Mouse (Mus musculus): Measurements from ENCODE around the gene Tmprss6. TPM values are rescaled to one million over a fixed set of nuclear protein-coding genes. Genes with fewer than 3 reads are reported as not detected.

Gene Tmprss6
- polyA plus RNA-seq, 1 experiment from 2014 or later, result 0.06 TPM

DNA sequence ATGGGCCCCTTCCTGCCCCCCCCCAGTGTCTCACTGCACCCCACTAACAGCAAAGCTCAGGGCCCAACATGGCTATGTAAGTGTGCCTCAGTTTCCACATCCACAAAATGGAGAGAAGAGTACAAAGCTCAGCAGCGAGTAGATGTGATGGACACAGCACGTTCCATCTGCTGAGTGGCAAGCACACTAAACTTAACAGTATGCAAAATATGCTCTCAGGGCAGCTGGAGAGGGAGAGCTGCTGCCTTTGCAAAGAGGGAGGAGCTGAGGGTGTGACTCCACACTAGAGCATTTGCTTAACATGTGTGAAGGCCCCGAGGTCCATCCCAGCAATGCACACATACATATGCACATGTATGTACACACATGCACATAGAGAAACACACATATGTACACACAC lies 15.5 kb downstream of the Tmprss6 start:
- Histone ChIP-seq H3K36me3 (no peaks in the 10 kb centered on the region), H3K9me3 (replicated peaks) (no peaks in the 10 kb centered on the region), H3K4me3 (no peak overlapping the region), H3K4me1 (peaks cover 35% of the 10 kb centered on the region), H3K27ac (no peak overlapping the region), H3K27me3 (ENCODE audit: low read depth, poor library complexity, severe bottlenecking) (no peaks in the 10 kb centered on the region)
- 91% methylated on average over 3 of the region's 3 CpGs for WGBS
- no peak for DNase-seq (ENCODE audit: low spot score)

DNA sequence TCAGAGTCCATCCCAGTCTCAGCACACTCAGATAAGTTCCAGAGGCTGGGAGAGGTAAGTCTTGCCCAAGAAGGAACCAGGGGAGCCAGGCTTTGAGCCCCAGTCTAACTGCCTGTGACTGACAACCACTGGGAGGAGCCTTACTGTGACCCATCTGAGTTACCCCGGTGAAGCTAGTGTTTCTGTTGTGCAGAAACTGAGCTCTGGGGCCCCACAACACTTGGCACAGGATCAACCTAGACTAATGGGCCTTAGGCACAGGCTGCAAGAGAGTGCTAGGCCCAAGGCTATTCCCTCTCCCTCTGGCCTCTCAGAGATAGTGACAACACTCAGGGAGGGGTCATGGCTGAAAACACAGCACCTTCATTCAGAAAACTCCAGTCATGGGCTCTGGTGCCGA lies 17.2 kb downstream of the Tmprss6 start:
- Histone ChIP-seq H3K4me1 (peaks cover 27% of the 10 kb centered on the region), H3K9me3 (replicated peaks) (no peaks in the 10 kb centered on the region), H3K4me3 (no peak overlapping the region), H3K27me3 (ENCODE audit: low read depth, poor library complexity, severe bottlenecking) (no peaks in the 10 kb centered on the region), H3K27ac (no peak overlapping the region), H3K36me3 (no peaks in the 10 kb centered on the region)
- whole genome bisulfite sequencing, result 87% methylated on average over 2 of the region's 2 CpGs
- no peak for DNase-seq (ENCODE audit: low spot score)

DNA sequence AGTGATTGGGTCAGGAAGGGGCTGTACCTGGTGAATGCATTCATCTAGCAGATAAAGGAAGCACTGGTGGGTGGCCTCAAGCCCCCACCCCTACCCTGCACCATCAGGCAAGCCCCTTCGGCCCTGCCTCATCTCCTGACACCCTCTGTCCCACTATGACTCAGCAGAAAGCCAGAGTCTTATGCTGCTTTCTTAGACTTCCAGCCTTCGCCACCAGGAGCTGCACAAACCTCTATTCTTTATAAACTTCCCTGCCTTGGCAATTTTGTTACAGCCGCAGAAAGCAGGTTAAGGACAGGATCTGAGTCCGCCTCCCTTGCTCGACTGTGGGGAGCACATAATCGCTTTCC lies 18.0 kb downstream of the Tmprss6 start:
- Histone ChIP-seq H3K4me1 (peaks cover 22% of the 10 kb centered on the region), H3K27ac (no peak overlapping the region)
- WGBS, result 87% methylated on average over 6 of the region's 6 CpGs

DNA sequence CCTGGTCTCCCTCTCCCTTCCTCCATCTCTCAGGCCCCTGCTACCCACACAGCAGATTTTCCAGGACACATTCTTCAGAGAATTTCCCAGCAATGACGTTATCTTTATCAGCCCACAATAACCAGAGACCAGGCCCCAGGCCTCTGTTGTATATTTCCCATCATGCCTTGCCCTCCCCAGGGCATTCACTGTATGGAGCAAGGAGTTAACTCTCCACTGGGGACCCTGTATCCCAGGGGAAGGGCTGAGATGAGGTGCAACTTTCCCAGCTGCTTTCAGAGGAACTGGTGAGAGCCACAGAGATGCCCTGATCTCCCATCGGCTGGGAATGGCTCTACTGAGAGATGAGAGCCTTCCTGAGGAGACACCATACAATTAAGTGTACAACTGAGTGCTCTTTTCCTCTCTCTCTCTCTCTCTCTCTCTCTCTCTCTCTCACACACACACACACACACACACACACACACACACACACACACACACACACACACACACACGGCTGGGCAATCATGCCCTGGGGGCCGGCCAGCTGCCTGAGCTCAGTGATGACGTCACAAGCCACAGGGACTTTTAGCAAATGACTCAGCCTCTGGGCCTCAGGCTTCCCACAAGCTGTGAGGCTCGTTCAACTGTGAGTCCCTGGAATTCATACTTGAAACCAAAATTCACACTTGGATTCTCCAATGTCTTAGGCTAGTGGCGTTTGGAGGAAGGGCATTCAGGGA lies 18.6 kb downstream of the Tmprss6 start:
- Histone ChIP-seq H3K36me3 (no peaks in the 10 kb centered on the region), H3K27me3 (ENCODE audit: low read depth, poor library complexity, severe bottlenecking) (no peaks in the 10 kb centered on the region), H3K4me1 (peaks cover 22% of the 10 kb centered on the region), H3K4me3 (no peak overlapping the region), H3K27ac (no peak overlapping the region; the same call in 1 of the 2 replicates), H3K9me3 (replicated peaks) (no peaks in the 10 kb centered on the region)
- DNase-seq (ENCODE audit: low spot score), result no peak
- WGBS, result 57% methylated on average over 7 of the region's 7 CpGs

More for the DNA sequence above, 18.0 kb downstream of the Tmprss6 start:
- Histone ChIP-seq H3K36me3 (no peaks in the 10 kb centered on the region), H3K4me3 (no peak overlapping the region), H3K9me3 (replicated peaks) (no peaks in the 10 kb centered on the region), H3K27me3 (ENCODE audit: low read depth, poor library complexity, severe bottlenecking) (no peaks in the 10 kb centered on the region)
- DNase-seq (ENCODE audit: low spot score), result no peak

DNA sequence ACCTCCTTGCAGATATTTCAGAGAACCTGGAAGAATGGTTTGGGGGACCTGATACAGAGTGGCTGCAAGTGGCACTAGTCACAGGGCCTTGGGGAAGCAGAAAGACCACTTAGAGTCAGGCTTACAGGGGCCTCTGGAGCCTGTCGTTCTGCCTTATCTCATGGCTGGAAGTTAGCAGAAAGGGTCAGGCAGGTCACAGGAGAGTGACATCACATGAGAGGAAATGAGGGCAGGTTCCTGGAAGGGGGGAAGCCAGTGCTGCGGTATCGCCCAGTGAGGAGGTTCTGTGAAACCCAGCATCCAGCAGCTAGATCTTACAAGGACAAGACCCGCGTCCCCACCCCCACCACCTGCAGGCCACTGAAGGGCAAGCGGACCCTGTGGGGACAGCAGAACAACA lies 19.3 kb downstream of the Tmprss6 start:
- Histone ChIP-seq H3K9me3 (replicated peaks) (no peaks in the 10 kb centered on the region), H3K4me1 (peaks cover 22% of the 10 kb centered on the region), H3K4me3 (no peak overlapping the region), H3K36me3 (no peaks in the 10 kb centered on the region), H3K27ac (peak overlapping the region; percentile 86), H3K27me3 (ENCODE audit: low read depth, poor library complexity, severe bottlenecking) (no peaks in the 10 kb centered on the region)
- WGBS, result 69% methylated on average over 6 of the region's 6 CpGs
- no peak for DNase-seq (ENCODE audit: low spot score)

DNA sequence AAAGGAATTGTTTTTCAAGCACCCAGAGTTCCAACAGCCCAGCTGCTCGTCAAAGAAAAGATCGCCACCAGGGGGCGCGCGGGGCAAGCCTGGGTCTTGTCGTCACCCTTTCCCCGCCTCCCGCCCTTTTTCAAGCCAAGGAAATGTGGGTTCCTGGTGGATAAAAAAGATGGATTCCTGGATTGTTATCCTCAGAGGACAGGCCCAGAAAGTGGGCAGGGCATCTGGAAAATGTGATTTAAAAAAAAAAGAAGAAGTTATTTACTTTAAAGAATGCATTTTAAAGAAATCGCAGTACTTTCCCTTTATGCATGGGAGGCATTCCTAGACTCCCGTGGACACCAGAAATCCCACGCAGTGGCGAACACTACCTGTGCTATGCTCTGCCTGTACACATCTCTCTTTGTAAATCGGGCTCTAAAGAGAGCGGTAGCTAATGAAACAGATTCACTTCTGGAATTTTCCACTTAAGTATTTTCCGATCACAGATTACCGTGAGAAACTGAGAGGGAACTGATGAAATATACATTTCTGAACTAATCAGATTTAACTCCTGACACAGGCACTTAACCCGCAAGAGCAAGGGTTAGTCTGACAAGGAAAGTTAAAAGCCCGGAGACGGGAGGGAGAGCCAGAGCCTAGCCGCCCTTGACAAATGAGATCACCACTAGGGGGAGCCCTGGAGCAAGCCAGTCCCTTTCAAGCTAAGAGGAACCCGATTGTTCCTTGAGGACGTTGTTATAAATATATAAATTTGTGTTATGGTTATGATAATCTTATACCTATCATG lies 20.5 kb downstream of the Tmprss6 start:
- 2% methylated on average over 22 of the region's 22 CpGs for WGBS
- H3K9me3 ChIP-seq (replicated peaks), result no peaks in the 10 kb centered on the region
- no peaks in the 10 kb centered on the region for H3K36me3 ChIP-seq
- H3K4me1 ChIP-seq, result peaks cover 30% of the 10 kb centered on the region
- H3K4me3 ChIP-seq, result peak overlapping the region; percentile 47
- DNase-seq (ENCODE audit: low spot score), result peak; percentile 99
- no peaks in the 10 kb centered on the region for H3K27me3 ChIP-seq (ENCODE audit: low read depth, poor library complexity, severe bottlenecking)
- peak overlapping the region; percentile 86 for H3K27ac ChIP-seq

DNA sequence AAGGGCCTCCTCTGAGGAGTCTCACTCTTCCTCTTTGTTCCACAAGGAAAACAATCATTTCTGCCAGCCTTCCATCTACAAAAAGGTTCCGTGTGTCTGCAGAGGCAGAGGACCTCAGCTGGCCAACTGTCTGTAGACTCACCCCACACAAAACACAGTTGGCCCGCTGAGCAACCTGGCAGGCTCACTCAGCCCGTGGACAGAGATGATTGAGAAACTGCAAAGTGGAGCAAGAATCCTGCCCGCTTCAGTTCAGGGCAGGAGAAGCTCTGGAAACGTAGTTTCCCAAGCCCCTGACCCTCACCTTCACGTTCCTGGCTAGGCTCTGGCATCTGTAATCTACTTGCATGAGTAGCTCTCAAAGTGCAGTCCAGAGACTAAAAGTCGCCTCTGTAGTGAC lies 21.3 kb downstream of the Tmprss6 start:
- Histone ChIP-seq H3K4me3 (no peak overlapping the region), H3K9me3 (replicated peaks) (no peaks in the 10 kb centered on the region), H3K4me1 (peaks cover 30% of the 10 kb centered on the region), H3K27me3 (ENCODE audit: low read depth, poor library complexity, severe bottlenecking) (no peaks in the 10 kb centered on the region), H3K36me3 (no peaks in the 10 kb centered on the region), H3K27ac (peak overlapping the region; percentile 86)
- no peak for DNase-seq (ENCODE audit: low spot score)
- WGBS, result 51% methylated on average over 7 of the region's 7 CpGs

DNA sequence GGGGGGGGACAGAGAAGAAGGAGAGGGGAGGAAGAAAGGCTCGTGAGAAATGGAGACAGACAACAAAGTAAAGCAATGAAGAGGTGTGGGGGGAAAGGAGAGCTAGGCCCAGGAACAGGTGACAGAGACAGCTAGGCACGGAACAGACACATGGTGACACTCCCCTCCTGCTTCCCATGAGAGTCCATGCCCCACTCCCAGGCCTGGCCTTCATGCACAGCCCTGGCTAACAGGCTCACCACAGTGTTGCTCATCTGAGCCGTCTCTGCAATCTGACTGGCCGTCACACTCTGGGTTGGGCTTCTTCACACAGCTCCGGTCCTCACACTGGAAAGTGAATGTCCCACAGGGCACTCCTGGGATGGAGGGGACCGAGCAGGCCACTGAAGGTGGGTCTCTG lies 24.6 kb downstream of the Tmprss6 start:
- DNase-seq (ENCODE audit: low spot score), result no peak
- Histone ChIP-seq H3K4me3 (no peak overlapping the region), H3K27ac (no peak overlapping the region), H3K36me3 (no peaks in the 10 kb centered on the region), H3K4me1 (peaks cover 24% of the 10 kb centered on the region), H3K9me3 (replicated peaks) (no peaks in the 10 kb centered on the region), H3K27me3 (ENCODE audit: low read depth, poor library complexity, severe bottlenecking) (peaks cover 1% of the 10 kb centered on the region; the same call in 1 of the 2 replicates)
- 64% methylated on average over 6 of the region's 6 CpGs for WGBS

DNA sequence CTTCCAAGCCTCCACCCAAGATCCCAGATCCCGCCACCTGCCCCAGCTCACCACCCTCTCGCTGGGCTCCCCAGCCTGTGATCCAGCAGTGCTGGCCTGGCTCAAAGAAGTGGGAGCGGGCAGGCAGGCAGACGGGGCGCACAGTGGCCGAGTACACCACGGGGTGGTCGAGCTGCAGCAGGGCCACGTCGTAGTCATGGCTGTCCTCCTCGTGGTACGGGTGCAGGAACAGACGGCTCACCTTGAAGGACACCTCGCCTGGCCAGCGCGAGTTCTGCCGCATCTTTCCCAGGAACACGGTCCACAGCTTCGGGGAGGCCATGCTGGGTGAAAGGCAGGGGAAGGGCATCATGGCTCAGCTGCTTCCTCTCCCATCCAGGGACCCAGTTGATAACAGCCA lies 26.2 kb downstream of the Tmprss6 start:
- WGBS, result 88% methylated on average over 19 of the region's 19 CpGs
- Histone ChIP-seq H3K4me1 (peaks cover 32% of the 10 kb centered on the region), H3K4me3 (no peak overlapping the region)

DNA sequence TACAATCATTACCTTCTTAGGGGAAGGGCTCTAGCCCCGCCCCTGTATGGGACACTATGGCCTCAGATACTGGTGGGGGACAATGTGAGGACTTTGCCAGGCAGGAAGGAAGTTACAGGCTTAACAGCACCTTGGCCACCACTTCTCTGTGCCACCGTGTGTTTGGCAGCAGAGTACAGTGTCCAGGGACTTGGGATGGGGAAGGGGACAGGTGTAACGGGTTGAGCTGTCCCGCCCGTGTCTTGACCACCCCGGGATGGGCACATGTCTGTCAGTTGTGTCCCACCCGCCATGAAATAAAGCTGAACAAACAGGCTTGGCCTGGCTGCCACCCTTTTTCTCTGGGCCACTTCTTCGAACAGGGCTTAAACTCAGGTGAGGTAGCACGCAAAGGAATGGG lies 29.5 kb downstream of the Tmprss6 start:
- WGBS, result 64% methylated on average over 9 of the region's 9 CpGs
- peaks cover 62% of the 10 kb centered on the region for H3K4me1 ChIP-seq
- no peak for DNase-seq (ENCODE audit: low spot score)
- no peak overlapping the region for H3K27ac ChIP-seq
- H3K9me3 ChIP-seq (replicated peaks), result no peaks in the 10 kb centered on the region
- peaks cover 37% of the 10 kb centered on the region for H3K27me3 ChIP-seq (ENCODE audit: low read depth, poor library complexity, severe bottlenecking)
- no peak overlapping the region for H3K4me3 ChIP-seq
- peaks cover 21% of the 10 kb centered on the region for H3K36me3 ChIP-seq

More for the DNA sequence above, 26.2 kb downstream of the Tmprss6 start:
- DNase-seq (ENCODE audit: low spot score), result no peak
- Histone ChIP-seq H3K27me3 (ENCODE audit: low read depth, poor library complexity, severe bottlenecking) (peaks cover 16% of the 10 kb centered on the region), H3K9me3 (replicated peaks) (no peaks in the 10 kb centered on the region), H3K27ac (no peak overlapping the region), H3K36me3 (no peaks in the 10 kb centered on the region)

DNA sequence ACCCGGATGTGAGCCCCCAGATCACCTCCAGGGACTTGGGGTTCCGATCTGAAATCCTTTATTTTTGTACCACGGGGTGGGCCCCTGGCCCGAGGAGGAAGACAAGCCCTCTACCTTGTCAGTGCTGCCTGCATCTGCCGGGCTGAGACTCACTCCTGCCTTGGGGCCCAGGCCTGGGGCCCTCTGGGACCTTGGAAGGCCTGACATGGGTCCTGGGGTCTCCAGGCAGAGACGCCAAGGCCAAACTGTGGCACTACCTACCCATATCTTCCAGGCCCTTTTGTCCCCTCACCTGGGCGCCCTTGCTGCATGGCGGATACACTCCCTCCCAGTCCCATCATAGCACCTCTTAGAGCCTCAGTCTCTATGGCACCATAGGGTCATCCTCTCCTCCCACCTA lies 29.9 kb downstream of the Tmprss6 start:
- no peak overlapping the region for H3K4me3 ChIP-seq
- H3K27me3 ChIP-seq (ENCODE audit: low read depth, poor library complexity, severe bottlenecking), result peaks cover 37% of the 10 kb centered on the region
- DNase-seq (ENCODE audit: low spot score), result no peak
- H3K36me3 ChIP-seq, result peaks cover 26% of the 10 kb centered on the region
- H3K4me1 ChIP-seq, result peaks cover 58% of the 10 kb centered on the region
- H3K27ac ChIP-seq, result no peak overlapping the region
- WGBS, result 59% methylated on average over 8 of the region's 8 CpGs
- H3K9me3 ChIP-seq (replicated peaks), result no peaks in the 10 kb centered on the region

DNA sequence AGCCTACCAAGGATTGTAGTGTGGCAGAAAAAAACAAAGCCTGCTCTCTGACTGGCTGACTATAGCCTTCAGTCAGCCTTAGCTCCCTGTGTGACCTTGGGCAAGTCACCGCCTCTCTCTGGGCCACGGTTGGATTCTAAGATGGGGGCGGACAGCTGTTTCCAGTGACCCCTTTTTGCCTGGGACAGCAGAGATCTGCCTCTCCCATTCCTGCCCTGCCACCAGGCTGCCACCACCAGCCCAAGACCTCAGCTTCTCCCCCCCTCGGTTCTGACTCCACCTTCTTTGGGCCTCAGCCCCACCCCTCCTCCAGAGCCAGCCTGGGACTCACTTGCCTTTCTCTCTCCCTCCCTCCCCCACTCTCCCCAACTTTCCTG lies 30.4 kb downstream of the Tmprss6 start:
- Histone ChIP-seq H3K27ac (peak overlapping the region; percentile 75), H3K4me3 (no peak overlapping the region), H3K9me3 (replicated peaks) (no peaks in the 10 kb centered on the region), H3K4me1 (peaks cover 57% of the 10 kb centered on the region), H3K27me3 (ENCODE audit: low read depth, poor library complexity, severe bottlenecking) (peaks cover 37% of the 10 kb centered on the region), H3K36me3 (peaks cover 31% of the 10 kb centered on the region)
- no peak for DNase-seq (ENCODE audit: low spot score)
- 49% methylated on average over 4 of the region's 4 CpGs for WGBS

DNA sequence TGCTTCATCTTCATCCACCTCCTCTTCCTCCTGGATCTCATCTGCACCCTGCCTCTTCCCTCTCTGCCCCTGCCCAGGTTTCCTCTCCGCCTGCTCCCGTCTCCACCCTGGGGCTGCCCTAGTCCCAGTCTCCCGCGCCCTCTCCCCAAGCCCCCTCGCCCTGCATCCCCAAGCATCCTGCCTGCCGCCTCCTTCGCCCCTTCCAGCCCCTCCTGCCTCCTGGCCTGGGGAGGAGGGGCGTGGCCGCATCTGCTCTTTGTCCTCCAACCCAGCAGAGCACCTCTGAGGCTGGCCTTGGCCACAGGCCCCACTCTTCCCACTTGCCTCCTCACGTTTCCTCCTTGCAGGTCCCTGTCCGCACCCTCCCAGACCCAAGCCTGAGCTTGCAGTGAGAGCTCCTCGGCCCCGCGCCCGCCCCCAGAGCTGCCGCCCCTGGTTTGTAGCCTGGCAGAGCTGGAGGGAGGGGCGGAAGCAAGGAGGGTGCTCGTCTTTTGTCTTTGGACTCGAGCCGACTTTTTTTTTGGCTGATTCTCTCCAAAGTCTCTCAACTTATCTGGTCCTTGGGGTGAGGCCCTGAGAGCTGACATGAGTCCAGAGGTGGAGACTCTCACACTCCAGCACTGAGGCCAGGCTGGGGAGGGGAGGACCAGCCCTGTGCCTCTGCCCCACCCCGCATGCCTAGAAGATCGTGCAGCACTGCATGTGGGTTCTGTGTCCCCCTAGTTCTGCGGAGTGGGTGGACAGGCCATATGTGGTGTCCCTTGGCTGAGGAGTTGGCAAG lies 31.0 kb downstream of the Tmprss6 start:
- DNase-seq (ENCODE audit: low spot score), result peak; percentile 59
- no peaks in the 10 kb centered on the region for H3K9me3 ChIP-seq (replicated peaks)
- H3K4me1 ChIP-seq, result peaks cover 57% of the 10 kb centered on the region
- peak overlapping the region; percentile 50 for H3K4me3 ChIP-seq
- WGBS, result 12% methylated on average over 23 of the region's 23 CpGs
- H3K27ac ChIP-seq, result peak overlapping the region; percentile 75
- peaks cover 37% of the 10 kb centered on the region for H3K27me3 ChIP-seq (ENCODE audit: low read depth, poor library complexity, severe bottlenecking)
- peaks cover 36% of the 10 kb centered on the region for H3K36me3 ChIP-seq
